Mouse (Mus musculus): ENCODE data around the gene Ssr2. TPM values are rescaled to one million over a fixed set of nuclear protein-coding genes. Genes with fewer than 3 reads are reported as not detected.

Ssr2 gene
- polyA plus RNA-seq, 1 experiment from 2014 or later = 278 TPM

GRCm38 (mm10) chr3:88531348-88532298, 44.1 kb upstream of the Ssr2 start:
- Histone ChIP-seq H3K36me3 (ENCODE audit: insufficient read depth) (peaks cover 15% of the 10 kb centered on the region), H3K27ac (ENCODE audit: low read depth) (peak overlapping the region; percentile 98), H3K9ac (peak overlapping the region; percentile 99), H3K4me2 (peak overlapping the region; percentile 86), H3K4me1 (ENCODE audit: insufficient read depth) (peaks cover 29% of the 10 kb centered on the region), H3K27me3 (ENCODE audit: insufficient read depth, low read length) (no peaks in the 10 kb centered on the region), H3K9me3 (ENCODE audit: low read depth, low read length) (no peaks in the 10 kb centered on the region), H3K4me3 (ENCODE audit: low read depth, low read length) (peak overlapping the region; percentile 90)
- no peak for TF ChIP-seq CTCF (IDR thresholded peaks at IDR 0.05; ENCODE audit: low read depth)
- under 1% methylated on average over 59 of the region's 63 CpGs for whole genome bisulfite sequencing
- ATAC-seq (ENCODE audit: insufficient read depth) (peak; percentile 81), DNase-seq (peak; percentile 92)

- Histone ChIP-seq H3K9ac (peak within 1 kb of the TSS; percentile 99), H3K4me3 (ENCODE audit: low read depth, low read length) (peak within 1 kb of the TSS; percentile 90), H3K27ac (ENCODE audit: low read depth) (peak within 1 kb of the TSS; percentile 98), H3K27me3 (ENCODE audit: insufficient read depth, low read length) (no peaks in the 10 kb centered on the region), H3K4me1 (ENCODE audit: insufficient read depth) (peaks cover 35% of the 10 kb centered on the region), H3K4me2 (peak within 1 kb of the TSS; percentile 86), H3K36me3 (ENCODE audit: insufficient read depth) (peaks cover 22% of the 10 kb centered on the region), H3K9me3 (ENCODE audit: low read depth, low read length) (no peaks in the 10 kb centered on the region)
- WGBS = under 1% methylated on average over 12 of the region's 31 CpGs
- peak; percentile 53 for DNase-seq
- ATAC-seq (ENCODE audit: insufficient read depth) = peak; percentile 3
- TF ChIP-seq CTCF (IDR thresholded peaks at IDR 0.05; ENCODE audit: low read depth) = no peak
Observed at GRCm38 (mm10) chr3:88532299-88532674, 43.4 kb upstream of the Ssr2 start, which contains the start of gene Mex3a. Gene Mex3a (plus strand): TSS chr3:88532395.

GRCm38 (mm10) chr3:88532689-88533511, 42.8 kb upstream of the Ssr2 start:
- peak; percentile 32 for ATAC-seq (ENCODE audit: insufficient read depth)
- peak overlapping the region; percentile 86 for H3K4me2 ChIP-seq
- H3K4me3 ChIP-seq (ENCODE audit: low read depth, low read length) = peak overlapping the region; percentile 90
- H3K27me3 ChIP-seq (ENCODE audit: insufficient read depth, low read length) = no peaks in the 10 kb centered on the region
- WGBS = 0% methylated on average over 40 of the region's 40 CpGs
- peak; percentile 77 for DNase-seq
- peaks cover 35% of the 10 kb centered on the region for H3K4me1 ChIP-seq (ENCODE audit: insufficient read depth)
- peak overlapping the region; percentile 99 for H3K9ac ChIP-seq
- H3K27ac ChIP-seq (ENCODE audit: low read depth) = peak overlapping the region; percentile 98
- TF ChIP-seq CTCF (IDR thresholded peaks at IDR 0.05; ENCODE audit: low read depth) = no peak
- no peaks in the 10 kb centered on the region for H3K9me3 ChIP-seq (ENCODE audit: low read depth, low read length)
- peaks cover 28% of the 10 kb centered on the region for H3K36me3 ChIP-seq (ENCODE audit: insufficient read depth)

- WGBS = 4% methylated on average over 5 of the region's 5 CpGs
- H3K4me3 ChIP-seq (ENCODE audit: low read depth, low read length) = peak overlapping the region; percentile 90
- H3K27me3 ChIP-seq (ENCODE audit: insufficient read depth, low read length) = no peaks in the 10 kb centered on the region
- peak overlapping the region; percentile 98 for H3K27ac ChIP-seq (ENCODE audit: low read depth)
- H3K4me2 ChIP-seq = peak overlapping the region; percentile 86
- DNase-seq (no peak), ATAC-seq (ENCODE audit: insufficient read depth) (no peak)
- H3K9me3 ChIP-seq (ENCODE audit: low read depth, low read length) = no peaks in the 10 kb centered on the region
- peak overlapping the region; percentile 99 for H3K9ac ChIP-seq
- TF ChIP-seq CTCF (IDR thresholded peaks at IDR 0.05; ENCODE audit: low read depth) = no peak
- peaks cover 36% of the 10 kb centered on the region for H3K36me3 ChIP-seq (ENCODE audit: insufficient read depth)
- H3K4me1 ChIP-seq (ENCODE audit: insufficient read depth) = peaks cover 35% of the 10 kb centered on the region
Observed at GRCm38 (mm10) chr3:88533706-88534105, 42.0 kb upstream of the Ssr2 start.

GRCm38 (mm10) chr3:88535005-88535404, 40.7 kb upstream of the Ssr2 start:
- Histone ChIP-seq H3K4me1 (ENCODE audit: insufficient read depth) (peaks cover 28% of the 10 kb centered on the region), H3K27ac (ENCODE audit: low read depth) (peak overlapping the region; percentile 16; the same call in 1 of the 2 replicates), H3K36me3 (ENCODE audit: insufficient read depth) (peaks cover 45% of the 10 kb centered on the region), H3K9ac (peak overlapping the region; percentile 99), H3K9me3 (ENCODE audit: low read depth, low read length) (no peaks in the 10 kb centered on the region), H3K27me3 (ENCODE audit: insufficient read depth, low read length) (no peaks in the 10 kb centered on the region), H3K4me2 (peak overlapping the region; percentile 86), H3K4me3 (ENCODE audit: low read depth, low read length) (peak overlapping the region; percentile 90)
- TF ChIP-seq CTCF (IDR thresholded peaks at IDR 0.05; ENCODE audit: low read depth) = no peak
- 16% methylated on average over 3 of the region's 3 CpGs for WGBS
- no peak for ATAC-seq (ENCODE audit: insufficient read depth)
- no peak for DNase-seq

GRCm38 (mm10) chr3:88535527-88535926, 40.1 kb upstream of the Ssr2 start:
- no peak for DNase-seq
- 43% methylated on average over 4 of the region's 4 CpGs for WGBS
- Histone ChIP-seq H3K4me3 (ENCODE audit: low read depth, low read length) (peak overlapping the region; percentile 90), H3K9ac (peak overlapping the region; percentile 99), H3K4me2 (peak overlapping the region; percentile 86), H3K36me3 (ENCODE audit: insufficient read depth) (peaks cover 51% of the 10 kb centered on the region), H3K9me3 (ENCODE audit: low read depth, low read length) (no peaks in the 10 kb centered on the region), H3K27me3 (ENCODE audit: insufficient read depth, low read length) (no peaks in the 10 kb centered on the region), H3K27ac (ENCODE audit: low read depth) (peak overlapping the region; percentile 69; the same call in 1 of the 2 replicates), H3K4me1 (ENCODE audit: insufficient read depth) (peaks cover 26% of the 10 kb centered on the region)
- no peak for ATAC-seq (ENCODE audit: insufficient read depth)
- TF ChIP-seq CTCF (IDR thresholded peaks at IDR 0.05; ENCODE audit: low read depth) = no peak

Data from lung, embryonic 14.5 days (tissue).